Mouse (Mus musculus) lung, postnatal 4 days (tissue): ENCODE data around the gene Pde11a.

Source experiments
- DNase-seq, 2 experiments: peaks; one replicate each; pipeline ENCODE4 v3.0.0; 2021

Gene Pde11a

DNA sequence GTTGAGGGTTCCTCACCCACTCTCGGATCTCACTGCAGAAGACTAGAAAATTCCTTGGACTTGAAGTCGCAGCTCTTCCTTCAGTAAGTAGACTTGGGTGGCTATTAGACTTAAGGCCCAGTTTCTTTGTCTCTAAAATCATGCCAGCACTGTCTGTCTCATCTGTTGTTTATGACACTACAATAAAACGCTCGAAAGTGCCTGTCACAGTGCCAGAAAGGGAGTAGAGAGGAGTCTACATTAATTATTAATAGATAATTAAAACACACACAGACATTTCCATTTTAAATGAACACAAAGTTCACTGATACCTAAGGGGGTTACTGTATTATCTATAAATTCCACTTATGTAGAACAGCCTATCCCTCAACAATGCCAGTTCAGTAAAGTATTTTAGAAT, 287.7 kb downstream of the Pde11a start:
- no peak for DNase-seq

GRCm38 (mm10) chr2:76050092-76050491, 288.5 kb downstream of the Pde11a start:
- DNase-seq: no peak

- no peak for DNase-seq
Measured at GRCm38 (mm10) chr2:76049529-76049928, 289.0 kb downstream of the Pde11a start.

DNA sequence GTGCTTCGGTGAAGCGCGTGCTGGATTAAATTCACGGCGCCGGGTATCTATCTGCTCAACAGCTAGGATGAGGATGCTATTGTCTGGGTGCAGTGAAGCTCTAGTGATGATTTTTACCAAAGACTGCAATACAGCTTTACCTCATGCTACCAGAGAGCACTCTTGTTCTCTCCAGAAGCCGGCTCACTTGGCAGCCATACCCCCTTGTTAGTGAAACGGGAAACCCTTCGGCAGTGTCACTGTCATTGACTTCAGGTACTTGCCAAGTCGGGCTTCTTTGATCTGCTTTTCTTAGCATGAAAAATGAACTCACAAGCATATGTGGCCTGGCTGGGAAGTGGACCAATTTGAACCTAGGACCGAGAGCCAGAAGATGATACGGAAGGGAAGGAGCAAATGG, 290.8 kb downstream of the Pde11a start:
- DNase-seq: no peak

DNA sequence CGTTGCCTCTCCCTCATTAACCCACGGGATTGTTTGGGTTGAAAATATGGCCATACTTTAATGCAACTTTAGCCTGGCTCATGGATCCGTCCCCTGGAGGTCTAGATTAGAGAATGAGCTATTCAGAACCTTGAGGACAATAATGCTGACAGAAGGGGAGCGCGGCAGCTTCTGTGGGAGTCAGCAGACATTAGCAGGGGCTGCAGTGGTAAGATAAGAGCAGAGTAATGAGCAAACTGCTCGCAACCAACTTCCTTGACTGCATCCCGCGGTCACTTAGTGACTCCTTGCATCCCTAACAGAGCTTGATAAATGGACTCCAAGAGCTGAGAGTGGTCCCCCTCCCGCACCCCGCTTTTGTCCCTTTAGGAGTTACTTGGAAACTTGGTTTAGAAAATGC, 296.4 kb downstream of the Pde11a start:
- DNase-seq: no peak

DNA sequence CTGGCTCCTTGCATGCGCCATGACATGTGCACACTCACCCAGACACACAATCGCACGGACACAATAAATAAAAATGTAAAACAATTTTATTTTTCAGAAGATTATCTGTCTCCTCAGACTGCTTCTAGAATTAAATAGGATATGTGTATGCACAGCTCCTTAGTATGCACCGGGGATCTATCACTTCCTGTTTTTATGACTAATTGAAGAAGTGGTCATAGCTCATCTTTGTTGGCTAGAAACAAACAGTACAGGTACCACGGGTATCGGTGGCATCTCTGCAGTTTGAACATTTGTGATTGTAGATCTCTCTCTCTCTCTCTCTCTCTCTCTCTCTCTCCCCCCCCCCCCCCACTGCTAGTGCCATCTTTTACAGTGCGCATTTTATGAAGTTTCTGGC, 298.5 kb downstream of the Pde11a start:
- no peak for DNase-seq

- DNase-seq: no peak
Measured at GRCm38 (mm10) chr2:76030080-76030479, 308.5 kb downstream of the Pde11a start.

- DNase-seq: peak; percentile 15 to 31
Measured at GRCm38 (mm10) chr2:76029081-76029901, 309.3 kb downstream of the Pde11a start.

DNA sequence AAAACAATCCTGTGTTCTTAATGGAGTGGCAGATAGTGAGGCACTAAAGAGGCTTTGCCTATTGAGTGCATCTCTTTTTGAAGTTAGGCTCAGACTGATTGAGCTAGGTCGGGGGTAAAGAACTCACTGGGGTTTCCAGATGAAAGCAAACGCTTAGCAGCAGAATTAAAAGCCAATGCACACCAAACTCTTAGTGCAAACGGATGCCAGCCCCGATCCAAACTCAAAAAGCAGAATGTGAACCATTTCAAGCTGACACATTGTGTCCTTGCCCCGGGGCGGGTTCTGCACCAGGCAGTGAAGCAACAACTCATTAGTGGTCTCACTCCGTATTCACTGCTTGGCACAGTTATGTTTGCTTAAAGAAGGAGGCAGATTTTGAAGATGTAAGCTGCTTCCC, 321.7 kb downstream of the Pde11a start:
- peak in 1 of 2 experiments; percentile 28 for DNase-seq

DNA sequence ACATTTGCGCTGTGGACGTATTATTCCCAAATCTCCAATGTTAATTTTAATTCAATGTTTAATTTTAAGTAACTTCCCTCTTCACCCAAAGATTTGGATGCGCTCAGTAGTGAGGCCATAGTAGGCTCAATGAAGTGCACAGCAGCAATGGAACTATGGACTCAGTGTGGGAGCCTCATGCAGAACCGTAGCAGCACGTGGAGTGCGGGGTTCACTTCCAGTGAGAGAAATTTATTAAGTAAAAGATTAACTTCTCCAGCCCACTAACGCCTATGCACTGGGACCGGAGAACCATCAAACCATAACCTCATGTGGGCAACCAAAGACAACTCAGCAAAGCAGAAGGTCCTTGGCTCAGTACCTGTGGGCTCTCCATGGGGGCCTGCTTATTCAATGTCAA, 322.4 kb downstream of the Pde11a start:
- DNase-seq: no peak

GRCm38 (mm10) chr2:76015460-76015859, 323.1 kb downstream of the Pde11a start:
- no peak for DNase-seq

DNA sequence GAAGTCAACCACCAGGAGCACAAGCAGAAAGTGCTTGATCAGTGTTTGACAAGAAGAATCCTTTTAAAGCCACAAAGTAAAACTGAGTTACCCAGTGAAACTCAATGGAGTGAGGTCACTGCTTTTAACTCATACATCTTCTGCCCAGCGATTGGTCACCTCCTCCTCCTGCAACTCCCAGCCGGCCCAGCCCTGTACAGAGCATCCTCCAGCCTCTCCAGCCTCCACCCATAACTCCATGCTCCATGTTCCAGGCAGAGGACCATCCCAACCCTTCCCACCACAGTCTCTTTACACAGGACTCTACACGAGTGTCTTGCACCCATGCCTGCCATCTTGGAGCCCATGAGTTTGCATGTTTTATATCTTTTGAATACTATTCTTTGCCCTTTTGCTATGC, 323.9 kb downstream of the Pde11a start:
- no peak for DNase-seq

- DNase-seq: no peak
Measured at GRCm38 (mm10) chr2:76006194-76006593, 332.4 kb downstream of the Pde11a start.

- DNase-seq: no peak
Measured at GRCm38 (mm10) chr2:76002899-76003298, 335.7 kb downstream of the Pde11a start.

DNA sequence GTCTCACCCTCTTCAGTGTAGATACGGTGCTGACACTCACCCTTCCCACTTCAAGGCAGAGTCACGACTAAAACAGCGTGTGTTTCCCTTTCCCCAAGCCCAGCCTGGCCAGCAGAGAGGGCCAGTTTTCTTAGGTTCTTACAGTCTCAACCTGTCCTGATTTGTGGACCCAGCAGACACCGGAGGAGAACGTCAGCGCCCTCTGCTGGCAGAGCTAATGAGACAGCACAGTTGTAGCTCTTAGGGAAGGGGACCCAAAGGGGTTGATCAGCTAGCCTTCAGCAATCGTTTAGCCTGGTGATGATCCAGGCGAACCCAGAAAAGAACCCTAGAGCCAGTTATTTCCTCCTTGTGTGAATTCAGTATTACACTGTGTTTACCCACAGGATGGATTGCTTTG, 337.2 kb downstream of the Pde11a start:
- DNase-seq: peak; percentile 57 to 75

DNA sequence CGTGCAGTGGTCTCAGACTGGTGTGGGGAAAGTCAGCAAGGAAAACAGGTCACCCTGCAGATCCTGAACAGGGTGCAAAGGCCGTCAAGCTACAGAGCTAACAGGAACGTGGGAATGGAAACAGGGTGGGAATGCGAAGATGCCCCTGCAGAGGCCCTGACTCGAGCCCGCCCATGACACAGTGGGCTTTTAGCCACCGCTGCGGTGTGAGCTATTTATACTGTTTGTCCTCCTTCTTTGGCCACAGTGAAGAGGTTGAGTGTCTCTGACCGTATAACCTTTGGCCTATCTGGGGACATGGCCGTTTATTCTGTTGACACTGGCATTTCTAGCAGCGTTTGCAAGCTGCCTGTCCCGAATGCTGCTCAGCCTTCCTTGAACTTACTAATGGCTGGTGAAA, 338.9 kb downstream of the Pde11a start:
- DNase-seq: no peak

DNA sequence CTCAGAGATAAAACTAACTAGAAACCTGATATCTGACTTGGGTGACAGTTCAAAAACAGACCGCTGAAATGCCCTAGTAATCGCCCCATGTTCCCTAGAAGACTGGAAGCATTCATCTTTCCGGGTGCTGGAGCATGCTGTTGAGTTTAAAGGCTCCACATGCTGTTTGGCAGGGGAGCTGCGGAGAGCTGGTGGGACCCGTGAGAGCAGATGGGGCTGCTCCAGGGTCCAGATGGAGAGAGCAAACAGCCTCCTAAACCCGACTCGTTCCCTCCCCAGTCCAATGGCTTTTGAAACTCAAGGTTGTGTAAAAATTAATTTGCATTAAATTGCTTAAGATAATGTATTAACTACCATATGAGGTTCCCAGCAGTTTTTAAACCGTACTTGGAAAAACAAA, 339.9 kb downstream of the Pde11a start:
- DNase-seq: peak in 1 of 2 experiments; percentile 57

DNA sequence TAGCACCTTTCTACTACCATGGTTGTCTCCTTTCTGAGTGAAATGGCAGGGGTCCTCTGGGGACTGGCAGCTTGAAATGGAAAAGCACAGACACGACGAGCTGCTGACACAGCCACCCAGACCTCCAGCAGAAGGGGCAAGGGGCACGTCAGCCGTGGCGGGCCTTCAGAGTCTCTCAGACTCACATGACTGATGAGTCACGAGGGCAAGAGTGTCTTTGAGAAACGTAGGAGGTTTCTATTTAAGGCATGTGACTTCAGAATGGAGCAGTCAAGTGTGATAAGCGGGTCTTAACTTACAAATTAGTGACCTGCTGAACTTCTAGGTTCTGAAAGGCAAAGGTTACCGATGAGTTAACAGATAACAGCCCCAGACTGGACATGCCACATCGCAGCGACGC, 340.8 kb downstream of the Pde11a start:
- peak in 1 of 2 experiments; percentile 29 for DNase-seq

DNA sequence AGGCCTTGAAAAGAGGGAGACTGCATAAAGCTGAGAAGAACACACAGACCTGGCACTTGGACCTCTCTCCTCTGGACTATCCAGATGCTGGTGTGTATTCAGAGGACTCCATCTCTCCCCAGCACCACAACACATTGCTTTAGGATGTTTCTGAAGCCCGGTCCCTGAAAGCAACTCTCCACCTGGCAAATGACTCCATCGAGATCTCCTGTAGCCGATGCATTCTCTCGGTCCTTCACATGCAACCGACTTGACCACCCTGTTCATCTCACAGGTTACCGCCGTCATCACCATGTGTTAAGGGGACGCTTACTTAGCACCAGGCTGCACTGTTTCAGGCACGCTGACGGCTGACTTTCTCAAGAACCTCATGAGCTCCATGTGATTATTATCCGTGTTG, 343.7 kb downstream of the Pde11a start:
- no peak for DNase-seq

- DNase-seq: peak in 1 of 2 experiments; percentile 63
Measured at GRCm38 (mm10) chr2:75991581-75992205, 346.9 kb downstream of the Pde11a start.

DNA sequence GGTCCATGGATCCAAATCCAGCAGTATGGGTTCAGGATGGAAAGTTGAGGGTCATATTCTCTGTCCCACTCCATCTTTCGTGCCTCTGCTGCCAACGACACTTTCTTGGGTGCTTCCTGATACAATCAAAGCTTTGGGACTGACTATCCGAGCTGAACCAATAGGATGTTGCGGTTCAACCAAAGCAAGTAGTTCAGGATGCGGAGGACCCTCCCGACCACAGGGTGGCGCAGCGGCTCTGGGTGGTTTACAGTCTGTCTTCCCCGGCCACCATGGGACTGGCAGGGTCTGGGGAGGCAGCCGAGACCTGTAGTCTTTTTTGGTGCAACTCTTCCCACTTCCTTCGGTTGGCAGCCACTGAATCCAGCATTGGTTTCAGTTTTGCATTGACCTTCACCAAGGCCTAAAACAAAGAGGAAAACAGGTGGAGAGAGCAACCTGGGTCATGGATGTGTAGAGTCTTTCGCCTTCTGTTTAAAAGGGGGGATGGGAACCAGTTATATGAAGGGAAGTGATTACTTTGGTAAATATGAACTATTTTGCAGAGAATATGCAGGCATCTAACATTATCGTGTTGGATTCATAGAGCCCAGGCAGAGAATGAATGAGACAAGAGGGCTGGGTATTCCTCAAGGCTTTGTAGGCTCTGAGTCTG, 347.6 kb downstream of the Pde11a start:
- DNase-seq: peak; percentile 81 to 84

DNA sequence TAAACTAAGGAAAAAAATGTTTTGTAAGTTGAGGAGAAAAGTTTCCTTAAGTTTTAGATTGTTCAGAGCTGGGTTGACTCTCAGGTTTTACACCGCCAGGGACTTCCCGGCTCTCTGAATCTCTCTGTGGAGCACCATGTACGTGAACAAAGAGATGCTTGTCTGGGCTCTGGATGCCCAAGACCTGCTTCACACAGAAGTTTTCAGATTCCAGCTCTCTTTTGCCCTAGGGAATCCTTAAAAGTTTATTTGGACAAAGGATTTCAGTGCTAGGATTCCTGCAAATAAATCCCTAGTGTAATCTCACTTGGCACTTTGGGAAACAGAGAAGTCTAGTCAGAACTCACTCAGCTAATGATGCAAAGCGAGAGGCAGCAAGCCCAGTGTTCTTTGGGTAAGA, 348.9 kb downstream of the Pde11a start:
- DNase-seq: no peak

- no peak for DNase-seq
Measured at GRCm38 (mm10) chr2:75988779-75989363, 349.7 kb downstream of the Pde11a start.

DNA sequence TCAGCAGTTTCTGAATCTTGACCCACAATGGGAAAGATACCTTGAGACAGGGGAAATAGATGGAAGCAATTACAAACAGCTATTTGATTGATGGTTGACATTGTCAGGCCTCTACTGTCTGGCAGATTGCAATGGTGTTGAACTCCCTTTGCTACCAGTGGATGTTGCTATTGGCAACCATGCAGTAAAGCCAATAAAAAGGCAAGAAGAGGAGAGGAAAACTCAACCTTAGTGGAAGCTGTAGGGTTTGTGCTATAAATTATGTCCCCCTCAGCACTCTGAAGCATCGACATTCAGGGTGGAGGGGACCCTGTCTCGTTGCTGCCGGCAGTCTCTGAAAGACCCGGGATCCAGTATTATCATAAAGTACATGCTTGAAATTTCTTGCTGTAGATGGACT, 350.2 kb downstream of the Pde11a start:
- no peak for DNase-seq
